Mouse (Mus musculus): Measurements from ENCODE around the gene Mb. TPM values are rescaled to one million over a fixed set of nuclear protein-coding genes. Genes with fewer than 3 reads are reported as not detected.
"Not testable (repeated sequence)": the region's sequence is repeated elsewhere in the genome, so short reads cannot be mapped to it uniquely, and the experiment has no call there.

Mb gene
- polyA plus RNA-seq, 1 experiment = 0.59 TPM

GRCm38 (mm10) chr15:77062746-77063145 is 12.3 kb upstream of the Mb start:
- H3K4me1 ChIP-seq (ENCODE audit: control insufficient read depth, insufficient read depth, low read length) = no peaks in the 10 kb centered on the region
- TF ChIP-seq CTCF (IDR thresholded peaks at IDR 0.05; ENCODE audit: borderline replicate concordance, insufficient read depth, low read depth, low read length) (no peak), POLR2A (IDR thresholded peaks at IDR 0.05; ENCODE audit: borderline replicate concordance, insufficient read depth, low read length) (no peak)
- no peaks in the 10 kb centered on the region for H3K27me3 ChIP-seq (ENCODE audit: control insufficient read depth, insufficient read depth, low read length)

GRCm38 (mm10) chr15:77059416-77059815 is 8.9 kb upstream of the Mb start:
- 97% methylated on average over 4 of the region's 4 CpGs for whole genome bisulfite sequencing
- not testable (repeated sequence) for H3K4me1 ChIP-seq (ENCODE audit: control insufficient read depth, insufficient read depth, low read length); DNase-seq; H3K27ac ChIP-seq (ENCODE audit: insufficient read depth, low read length); H3K4me3 ChIP-seq (replicated peaks; ENCODE audit: insufficient read depth, low read depth, low read length); H3K27me3 ChIP-seq (ENCODE audit: control insufficient read depth, insufficient read depth, low read length)

More at GRCm38 (mm10) chr15:77062746-77063145, 12.3 kb upstream of the Mb start:
- H3K27ac ChIP-seq (ENCODE audit: insufficient read depth, low read length) = no peak overlapping the region
- H3K4me3 ChIP-seq (replicated peaks; ENCODE audit: insufficient read depth, low read depth, low read length) = no peak overlapping the region
- DNase-seq = no peak

- no peak overlapping the region for H3K4me3 ChIP-seq (replicated peaks; ENCODE audit: insufficient read depth, low read depth, low read length)
- no peak for TF ChIP-seq POLR2A (IDR thresholded peaks at IDR 0.05; ENCODE audit: borderline replicate concordance, insufficient read depth, low read length)
- TF ChIP-seq CTCF (IDR thresholded peaks at IDR 0.05; ENCODE audit: borderline replicate concordance, insufficient read depth, low read depth, low read length) = no peak
- DNase-seq = no peak
- no peaks in the 10 kb centered on the region for H3K27me3 ChIP-seq (ENCODE audit: control insufficient read depth, insufficient read depth, low read length)
- no peak overlapping the region for H3K27ac ChIP-seq (ENCODE audit: insufficient read depth, low read length)
- no peaks in the 10 kb centered on the region for H3K4me1 ChIP-seq (ENCODE audit: control insufficient read depth, insufficient read depth, low read length)
Measured at GRCm38 (mm10) chr15:77058566-77058965, 8.1 kb upstream of the Mb start.

- Histone ChIP-seq H3K27ac (ENCODE audit: insufficient read depth, low read length) (no peak overlapping the region), H3K27me3 (ENCODE audit: control insufficient read depth, insufficient read depth, low read length) (no peaks in the 10 kb centered on the region), H3K4me1 (ENCODE audit: control insufficient read depth, insufficient read depth, low read length) (no peaks in the 10 kb centered on the region), H3K4me3 (replicated peaks; ENCODE audit: insufficient read depth, low read depth, low read length) (no peak overlapping the region)
- 71% methylated on average over 3 of the region's 3 CpGs for WGBS
- TF ChIP-seq POLR2A (IDR thresholded peaks at IDR 0.05; ENCODE audit: borderline replicate concordance, insufficient read depth, low read length) (no peak), CTCF (IDR thresholded peaks at IDR 0.05; ENCODE audit: borderline replicate concordance, insufficient read depth, low read depth, low read length) (no peak)
- no peak for DNase-seq
Measured at GRCm38 (mm10) chr15:77056791-77057051, 6.3 kb upstream of the Mb start.

GRCm38 (mm10) chr15:77056001-77056790 is 5.7 kb upstream of the Mb start:
- Histone ChIP-seq H3K27ac (ENCODE audit: insufficient read depth, low read length) (no peak overlapping the region), H3K4me3 (replicated peaks; ENCODE audit: insufficient read depth, low read depth, low read length) (no peak overlapping the region), H3K4me1 (ENCODE audit: control insufficient read depth, insufficient read depth, low read length) (no peaks in the 10 kb centered on the region), H3K27me3 (ENCODE audit: control insufficient read depth, insufficient read depth, low read length) (no peaks in the 10 kb centered on the region)
- 63% methylated on average over 6 of the region's 6 CpGs for WGBS
- no peak for TF ChIP-seq CTCF (IDR thresholded peaks at IDR 0.05; ENCODE audit: borderline replicate concordance, insufficient read depth, low read depth, low read length)
- TF ChIP-seq POLR2A (IDR thresholded peaks at IDR 0.05; ENCODE audit: borderline replicate concordance, insufficient read depth, low read length) = no peak
- DNase-seq = no peak

GRCm38 (mm10) chr15:77054611-77055175 is 4.2 kb upstream of the Mb start:
- Histone ChIP-seq H3K4me3 (replicated peaks; ENCODE audit: insufficient read depth, low read depth, low read length) (no peak overlapping the region), H3K27ac (ENCODE audit: insufficient read depth, low read length) (no peak overlapping the region), H3K4me1 (ENCODE audit: control insufficient read depth, insufficient read depth, low read length) (no peaks in the 10 kb centered on the region), H3K27me3 (ENCODE audit: control insufficient read depth, insufficient read depth, low read length) (no peaks in the 10 kb centered on the region)
- 36% methylated on average over 5 of the region's 5 CpGs for WGBS
- DNase-seq = no peak
- TF ChIP-seq CTCF (IDR thresholded peaks at IDR 0.05; ENCODE audit: borderline replicate concordance, insufficient read depth, low read depth, low read length) = no peak

GRCm38 (mm10) chr15:77053021-77053420 is 2.6 kb upstream of the Mb start:
- 87% methylated on average over 1 of the region's 1 CpGs for WGBS
- Histone ChIP-seq H3K4me3 (replicated peaks; ENCODE audit: insufficient read depth, low read depth, low read length) (no peak overlapping the region), H3K4me1 (ENCODE audit: control insufficient read depth, insufficient read depth, low read length) (no peaks in the 10 kb centered on the region), H3K27me3 (ENCODE audit: control insufficient read depth, insufficient read depth, low read length) (no peaks in the 10 kb centered on the region), H3K27ac (ENCODE audit: insufficient read depth, low read length) (no peak overlapping the region)
- TF ChIP-seq POLR2A (IDR thresholded peaks at IDR 0.05; ENCODE audit: borderline replicate concordance, insufficient read depth, low read length) (no peak), CTCF (IDR thresholded peaks at IDR 0.05; ENCODE audit: borderline replicate concordance, insufficient read depth, low read depth, low read length) (no peak)
- DNase-seq = no peak

GRCm38 (mm10) chr15:77052176-77052575 is 1.7 kb upstream of the Mb start:
- Histone ChIP-seq H3K27me3 (ENCODE audit: control insufficient read depth, insufficient read depth, low read length) (no peaks in the 10 kb centered on the region), H3K27ac (ENCODE audit: insufficient read depth, low read length) (no peak overlapping the region), H3K4me3 (replicated peaks; ENCODE audit: insufficient read depth, low read depth, low read length) (no peak overlapping the region), H3K4me1 (ENCODE audit: control insufficient read depth, insufficient read depth, low read length) (no peaks in the 10 kb centered on the region)
- DNase-seq = no peak
- no peak for TF ChIP-seq CTCF (IDR thresholded peaks at IDR 0.05; ENCODE audit: borderline replicate concordance, insufficient read depth, low read depth, low read length)
- no peak for TF ChIP-seq POLR2A (IDR thresholded peaks at IDR 0.05; ENCODE audit: borderline replicate concordance, insufficient read depth, low read length)
- WGBS = 21% methylated on average over 1 of the region's 1 CpGs
